Mouse (Mus musculus) hindbrain, embryonic 16.5 days (tissue): ENCODE data around the gene Brinp1. TPM values are rescaled to one million over a fixed set of nuclear protein-coding genes. Genes with fewer than 3 reads are reported as not detected.
"Not testable (repeated sequence)": the region's sequence is repeated elsewhere in the genome, so short reads cannot be mapped to it uniquely, and the experiment has no call there.

Source experiments
- ATAC-seq: fragments of 200-750 bp; cut with Nextera tagmentation; 2 replicates; pipeline ENCODE4 v1.8.0; 2017; ENCODE audit warnings: moderate TSS enrichment, moderate library complexity
- H3K27ac ChIP-seq: fragments of 300-500 bp; sonication (generic); 2 replicates; pipeline ENCODE4 v1.5.1; 2014; ENCODE audit warnings: low read depth, mild to moderate bottlenecking, control low read depth, low read length, moderate library complexity
- H3K27me3 ChIP-seq: fragments of 300-500 bp; sonication (generic); replicated peaks from 2 replicates; pipeline ENCODE4 v1.6.1; 2014; ENCODE audit warnings: low read length; ENCODE audit not compliant: control insufficient read depth, insufficient read depth
- H3K36me3 ChIP-seq: fragments of 300-500 bp; sonication (generic); 2 replicates; pipeline ENCODE4 v1.6.1; 2014; ENCODE audit warnings: mild to moderate bottlenecking, low read length, moderate library complexity, mixed read lengths; ENCODE audit not compliant: control insufficient read depth, insufficient read depth
- H3K4me1 ChIP-seq: fragments of 300-500 bp; sonication (generic); 2 replicates; pipeline ENCODE4 v1.6.1; 2014; ENCODE audit warnings: low read depth, low read length; ENCODE audit not compliant: control insufficient read depth, insufficient read depth
- H3K4me2 ChIP-seq: fragments of 300-500 bp; sonication (generic); 2 replicates; pipeline ENCODE4 v1.6.1; 2014; ENCODE audit warnings: mild to moderate bottlenecking, low read length, control low read depth, moderate library complexity
- H3K4me3 ChIP-seq: fragments of 300-500 bp; sonication (generic); 2 replicates; pipeline ENCODE4 v1.5.1; 2014; ENCODE audit warnings: mild to moderate bottlenecking, low read length, control low read depth, moderate library complexity
- H3K9ac ChIP-seq: fragments of 300-500 bp; sonication (generic); 2 replicates; pipeline ENCODE4 v1.6.1; 2014; ENCODE audit warnings: low read depth, mild to moderate bottlenecking, control low read depth, low read length, moderate library complexity
- H3K9me3 ChIP-seq: fragments of 300-500 bp; sonication (generic); 2 replicates; pipeline ENCODE4 v1.6.1; 2014; ENCODE audit warnings: mild to moderate bottlenecking, low read length, moderate library complexity; ENCODE audit not compliant: control insufficient read depth
- WGBS: fragments of 180-500 bp; shearing (Covaris S2); extraction: QIAGEN DNeasy Blood & Tissue Kit; methylation state at CpG from one replicate; pipeline ENCODE4 v1.1.7; 2014; 5-methylcytosine and 5-hydroxymethylcytosine counted together
- polyA plus RNA-seq: library from polyadenylated mRNA; unstranded; fragments of >200 nt; fragmentation: Nextera tagmentation; extraction: Ambion mirVana; gene quantifications from 2 replicates; pipeline ENCODE4 v1.2.1, GENCODE M21; 2015

Brinp1 gene
- polyA plus RNA-seq, 1 experiment from 2014 or later: 92.0 TPM

DNA sequence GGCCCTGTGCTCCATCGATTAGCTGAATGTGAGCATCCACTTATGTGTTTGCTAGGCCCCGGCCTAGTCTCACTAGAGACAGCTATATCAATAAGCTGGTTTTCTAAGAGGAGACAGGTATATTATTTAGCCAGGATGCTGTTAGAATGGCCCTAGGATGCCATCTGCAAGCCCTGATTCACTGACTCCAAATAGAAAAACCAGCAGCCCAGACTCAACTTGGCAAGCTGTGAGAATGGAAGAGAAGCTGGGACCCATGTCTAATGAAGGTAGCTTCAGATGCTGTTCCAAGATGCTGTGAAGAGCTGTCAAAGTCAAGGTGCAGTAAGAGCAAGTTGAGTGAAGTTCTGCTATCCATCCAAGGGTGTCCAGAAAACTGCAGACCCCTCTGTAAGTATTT, 89.5 kb downstream of the Brinp1 start:
- ATAC-seq: no peak
- Histone ChIP-seq H3K27me3 (no peaks in the 10 kb centered on the region), H3K4me2 (no peak overlapping the region), H3K9me3 (no peaks in the 10 kb centered on the region), H3K9ac (no peak overlapping the region), H3K36me3 (no peaks in the 10 kb centered on the region), H3K4me3 (no peak overlapping the region), H3K4me1 (no peaks in the 10 kb centered on the region), H3K27ac (no peak overlapping the region)
- 93% methylated on average over 2 of the region's 2 CpGs for WGBS

DNA sequence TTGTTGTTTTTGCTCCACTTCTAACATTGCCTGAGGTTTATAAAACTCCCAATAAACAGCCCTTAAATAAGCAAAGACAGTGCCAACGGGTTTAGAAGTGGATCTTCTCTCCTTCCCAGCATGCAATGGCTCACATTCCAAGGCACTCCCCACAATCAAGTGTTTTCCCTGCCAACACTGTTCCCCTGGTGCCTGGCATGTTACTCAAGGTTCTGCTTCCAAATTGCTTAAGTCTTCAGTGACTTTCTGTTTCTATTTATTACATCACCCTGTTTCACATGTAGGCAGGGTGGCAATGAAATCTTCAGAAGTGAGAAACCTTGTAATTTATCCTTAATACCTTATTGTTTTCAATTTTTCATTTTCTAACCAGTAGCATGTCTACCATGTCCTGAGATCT, 97.3 kb downstream of the Brinp1 start:
- Histone ChIP-seq H3K36me3 (no peaks in the 10 kb centered on the region), H3K4me1 (no peaks in the 10 kb centered on the region), H3K9me3 (no peaks in the 10 kb centered on the region), H3K27me3 (no peaks in the 10 kb centered on the region), H3K9ac (no peak overlapping the region), H3K27ac (no peak overlapping the region), H3K4me3 (no peak overlapping the region), H3K4me2 (no peak overlapping the region)
- WGBS: 58% methylated on average over 1 of the region's 1 CpGs
- no peak for ATAC-seq

DNA sequence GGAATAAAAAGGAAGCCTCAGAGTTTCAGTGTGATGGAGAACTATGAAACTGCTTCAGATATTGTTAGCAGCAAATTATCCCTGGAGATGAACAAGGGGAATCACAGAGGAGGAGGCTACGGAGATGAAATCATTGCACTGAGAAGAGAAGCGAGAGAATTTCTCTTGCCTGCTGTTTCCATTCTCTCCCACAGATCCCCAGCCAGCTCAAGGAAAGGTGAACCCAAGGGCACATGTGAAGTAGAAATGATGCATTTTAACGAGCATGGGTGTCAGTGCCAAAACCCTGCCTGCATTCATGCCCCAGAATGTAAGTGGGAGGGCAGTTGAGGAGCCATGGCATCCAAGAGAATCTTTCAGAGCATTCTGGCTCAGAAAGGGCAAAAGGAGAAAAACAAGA, 104.5 kb downstream of the Brinp1 start:
- Histone ChIP-seq H3K4me2 (no peak overlapping the region), H3K9me3 (no peaks in the 10 kb centered on the region), H3K27ac (0 out of 2 replicates have a peak overlapping the region, but pooled peaks have one; percentile 24), H3K9ac (no peak overlapping the region), H3K27me3 (no peaks in the 10 kb centered on the region), H3K4me3 (no peak overlapping the region), H3K36me3 (no peaks in the 10 kb centered on the region), H3K4me1 (no peaks in the 10 kb centered on the region)
- peak; percentile 29; the same call in 1 of the 2 replicates for ATAC-seq
- WGBS: 29% methylated on average over 3 of the region's 3 CpGs

DNA sequence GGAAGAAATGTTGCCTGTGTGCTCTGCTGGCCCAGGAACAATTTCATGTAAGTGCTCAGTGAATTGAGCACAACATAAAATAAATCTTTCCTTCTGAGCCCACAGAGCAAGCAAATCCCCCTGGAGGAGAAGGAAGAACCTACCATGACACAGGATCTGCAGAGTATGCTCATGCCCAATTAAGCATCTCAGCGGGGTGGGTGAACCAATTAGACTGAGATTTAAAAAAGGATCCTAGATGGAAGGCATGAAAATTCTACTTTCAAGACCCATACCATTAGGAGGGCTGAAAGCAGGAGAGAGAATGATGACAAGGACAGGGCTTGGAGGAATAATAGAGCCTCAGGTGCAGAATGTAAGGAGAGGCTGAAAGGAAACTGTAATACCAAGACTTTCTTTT, 107.2 kb downstream of the Brinp1 start:
- Histone ChIP-seq H3K36me3 (no peaks in the 10 kb centered on the region), H3K9ac (no peak overlapping the region), H3K4me3 (no peak overlapping the region), H3K27me3 (no peaks in the 10 kb centered on the region), H3K9me3 (no peaks in the 10 kb centered on the region), H3K27ac (no peak overlapping the region), H3K4me1 (no peaks in the 10 kb centered on the region), H3K4me2 (no peak overlapping the region)
- ATAC-seq: no peak
- WGBS: 67% methylated on average over 1 of the region's 1 CpGs

DNA sequence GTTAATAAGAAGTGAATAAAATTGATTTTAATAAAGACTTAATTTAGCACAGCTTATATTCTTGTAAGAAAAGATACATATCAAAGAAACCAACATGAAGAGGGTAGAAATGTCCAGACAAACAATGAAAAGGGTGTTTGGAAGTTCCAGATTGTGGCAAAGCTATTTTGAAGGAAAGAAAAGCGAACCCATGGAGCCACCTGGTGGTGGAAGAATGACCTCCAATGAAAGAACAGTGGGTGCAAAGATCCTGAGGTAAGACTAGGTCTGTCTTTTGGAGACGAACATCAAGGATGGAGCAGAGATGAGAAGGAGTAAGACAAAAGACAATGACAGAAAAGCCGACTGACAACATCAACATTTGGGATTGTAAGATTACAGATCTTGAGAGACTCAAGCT, 108.2 kb downstream of the Brinp1 start:
- H3K27me3 ChIP-seq: no peaks in the 10 kb centered on the region
- H3K36me3 ChIP-seq: no peaks in the 10 kb centered on the region
- no peak overlapping the region for H3K4me2 ChIP-seq
- H3K27ac ChIP-seq: no peak overlapping the region
- H3K4me3 ChIP-seq: no peak overlapping the region
- no peak for ATAC-seq
- no peaks in the 10 kb centered on the region for H3K9me3 ChIP-seq
- WGBS: 56% methylated on average over 3 of the region's 3 CpGs
- H3K9ac ChIP-seq: no peak overlapping the region
- H3K4me1 ChIP-seq: no peaks in the 10 kb centered on the region

DNA sequence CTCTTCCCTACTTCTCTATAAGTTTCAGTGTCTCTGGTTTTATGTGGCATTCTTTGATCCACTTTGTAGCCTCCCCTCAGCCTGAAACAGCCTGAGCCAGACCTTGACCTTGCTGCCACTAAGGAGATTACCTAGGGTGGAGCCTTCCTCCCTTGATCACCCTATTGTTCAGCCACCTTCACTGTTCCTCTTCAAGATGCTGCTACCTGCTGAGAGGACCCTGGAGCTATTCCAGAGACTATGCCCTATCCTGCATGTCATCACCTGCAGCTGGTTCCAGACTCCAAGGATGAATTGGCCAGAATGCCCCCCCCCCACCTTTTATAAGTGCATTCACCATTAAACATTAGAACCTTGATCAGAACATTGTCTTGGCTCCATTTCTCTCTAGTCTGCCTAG, 140.2 kb downstream of the Brinp1 start:
- H3K4me3 ChIP-seq, H3K4me2 ChIP-seq, H3K36me3 ChIP-seq, H3K27ac ChIP-seq, H3K4me1 ChIP-seq, H3K27me3 ChIP-seq, H3K9me3 ChIP-seq, ATAC-seq, H3K9ac ChIP-seq: not testable (repeated sequence)

DNA sequence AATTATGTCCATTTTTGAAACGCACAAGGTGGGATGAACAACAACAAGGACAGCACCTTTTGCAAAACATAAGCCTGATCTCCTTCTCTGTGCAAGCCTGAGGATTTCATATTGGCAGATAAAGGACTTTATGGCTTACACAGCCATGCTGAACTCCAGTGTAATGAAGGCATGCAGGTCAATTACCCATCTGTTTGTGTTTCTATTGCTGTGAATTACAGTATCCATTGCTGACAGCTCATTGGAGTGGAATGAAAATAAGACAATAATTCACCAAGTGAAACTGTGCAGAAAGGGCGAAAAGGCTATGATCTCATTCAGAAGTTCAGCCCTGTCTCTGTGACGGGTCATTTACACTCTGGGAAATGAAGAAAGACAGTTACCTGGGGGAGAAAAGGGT, 147.7 kb downstream of the Brinp1 start:
- WGBS: 57% methylated on average over 3 of the region's 3 CpGs
- H3K4me3 ChIP-seq: no peak overlapping the region
- no peaks in the 10 kb centered on the region for H3K36me3 ChIP-seq
- no peak overlapping the region for H3K27ac ChIP-seq
- ATAC-seq: peak; percentile 24; the same call in 1 of the 2 replicates
- no peaks in the 10 kb centered on the region for H3K4me1 ChIP-seq
- H3K4me2 ChIP-seq: no peak overlapping the region
- no peak overlapping the region for H3K9ac ChIP-seq
- no peaks in the 10 kb centered on the region for H3K9me3 ChIP-seq
- H3K27me3 ChIP-seq: no peaks in the 10 kb centered on the region

DNA sequence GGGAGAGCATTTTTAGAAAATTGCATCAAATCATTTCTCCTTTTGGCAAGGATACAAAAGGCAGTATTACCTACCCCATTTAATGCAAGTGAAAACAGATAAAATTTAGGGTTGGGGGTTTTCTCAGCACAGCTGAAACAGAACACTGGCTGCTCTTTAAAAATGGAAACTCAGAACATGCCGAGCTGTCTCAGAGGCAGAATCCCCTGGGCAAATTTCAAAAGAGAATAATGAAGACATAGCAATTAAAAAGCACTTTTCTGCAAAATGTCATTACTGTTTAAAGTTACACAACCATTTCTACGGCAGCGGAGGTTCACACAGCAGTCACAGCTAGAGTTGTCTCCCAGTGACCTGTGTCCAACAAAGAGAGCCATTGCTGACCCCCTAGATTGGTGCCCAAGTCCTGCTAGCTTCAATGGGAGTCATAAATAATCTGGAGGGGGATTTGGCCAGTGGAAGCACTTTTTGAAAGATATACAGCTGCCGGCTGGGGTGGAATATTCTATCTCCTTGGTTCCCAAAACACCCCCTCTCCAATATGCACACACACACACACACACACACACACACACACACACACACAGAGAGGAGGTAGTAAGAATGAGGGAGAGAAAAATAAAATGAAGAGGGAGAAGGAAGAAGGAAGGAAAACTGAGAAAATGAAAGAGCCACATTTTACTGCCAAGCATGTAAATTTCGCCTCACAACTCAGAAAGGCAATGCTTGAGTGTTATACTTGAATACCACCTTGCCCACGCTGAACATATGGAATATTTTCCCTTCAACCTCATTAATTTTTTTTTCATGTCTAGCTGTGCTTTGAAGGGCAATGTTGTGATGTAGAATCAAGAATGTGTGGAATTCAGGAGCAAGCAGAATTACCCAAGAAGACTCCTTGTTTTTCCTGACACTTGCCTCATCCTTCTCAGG, 152.0 kb downstream of the Brinp1 start:
- 60% methylated on average over 6 of the region's 6 CpGs for WGBS
- H3K4me2 ChIP-seq: no peak overlapping the region

DNA sequence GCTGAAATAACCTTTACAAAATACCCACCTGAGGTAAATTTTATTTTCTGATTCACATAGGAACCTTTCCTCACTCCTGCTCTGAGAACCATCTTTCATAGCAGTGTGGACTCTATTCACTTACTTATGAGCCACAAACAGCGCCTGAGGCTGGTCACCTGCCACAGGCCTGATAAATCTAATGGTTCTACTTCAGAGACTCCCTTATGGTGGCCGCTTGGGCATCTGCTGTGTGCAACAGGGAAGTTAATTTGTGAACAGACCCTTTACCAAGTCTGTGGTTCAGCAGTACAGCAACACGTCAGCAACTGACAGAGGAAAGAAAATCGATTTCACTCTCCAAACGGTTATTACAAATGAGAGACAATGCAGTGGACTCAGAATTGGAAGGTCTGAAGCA, 164.2 kb downstream of the Brinp1 start:
- 58% methylated on average over 5 of the region's 5 CpGs for WGBS
- Histone ChIP-seq H3K4me3 (no peak overlapping the region), H3K4me1 (no peaks in the 10 kb centered on the region), H3K36me3 (no peaks in the 10 kb centered on the region), H3K9me3 (no peaks in the 10 kb centered on the region), H3K9ac (no peak overlapping the region), H3K27ac (no peak overlapping the region), H3K27me3 (no peaks in the 10 kb centered on the region), H3K4me2 (no peak overlapping the region)
- peak; percentile 53; the same call in 1 of the 2 replicates for ATAC-seq

More for the DNA sequence above, 152.0 kb downstream of the Brinp1 start:
- Histone ChIP-seq H3K27me3 (no peaks in the 10 kb centered on the region), H3K9ac (no peak overlapping the region), H3K4me1 (no peaks in the 10 kb centered on the region), H3K9me3 (no peaks in the 10 kb centered on the region), H3K27ac (no peak overlapping the region), H3K36me3 (no peaks in the 10 kb centered on the region), H3K4me3 (no peak overlapping the region)
- ATAC-seq: 0 out of 2 replicates have a peak, but pooled peaks have one; percentile 25
